Mouse (Mus musculus) G1E (cell line): ENCODE results near the gene Epha2.

Source experiments
- CTCF ChIP-seq: IDR thresholded peaks from 2 replicates; pipeline ENCODE4 v1.5.1; 2012; ENCODE audit warnings: low read depth, low read length, inconsistent platforms, mixed read lengths
- GATA1 ChIP-seq: IDR thresholded peaks from 2 replicates; pipeline ENCODE4 v1.6.1; 2012; ENCODE audit warnings: borderline replicate concordance, low read length, inconsistent platforms, mixed read lengths
- GATA2 ChIP-seq: IDR thresholded peaks from 2 replicates; pipeline ENCODE4 v1.6.1; 2012; ENCODE audit warnings: low read depth, low read length, inconsistent platforms, borderline replicate concordance
- POLR2AphosphoS5 ChIP-seq: IDR thresholded peaks from 2 replicates; pipeline ENCODE4 v1.6.1; 2012; ENCODE audit warnings: low read depth, low read length, inconsistent platforms; ENCODE audit not compliant: insufficient replicate concordance
- TAL1 ChIP-seq: conservative IDR thresholded peaks from 2 replicates; pipeline ENCODE4 v1.6.1; 2012; ENCODE audit warnings: low read depth, low read length, inconsistent platforms, mixed read lengths

DNA sequence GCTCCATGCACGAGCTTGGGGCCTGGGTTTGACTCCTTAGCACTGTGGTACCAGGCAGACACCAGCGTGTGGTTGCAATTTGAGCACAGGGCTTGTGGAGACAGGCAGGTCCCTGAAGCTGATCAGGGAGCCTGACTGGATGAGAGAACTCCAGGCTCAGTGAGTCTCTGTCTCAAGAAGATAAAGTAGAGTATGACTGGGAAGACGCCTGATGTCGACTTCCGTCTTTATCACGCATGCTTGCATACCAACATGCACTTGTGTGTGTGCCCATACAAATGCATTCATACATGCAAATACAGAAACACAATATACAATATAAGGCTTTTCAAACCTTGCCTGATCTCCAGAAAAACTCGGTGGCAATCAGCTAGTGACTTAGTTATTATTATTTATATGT, 16.9 kb downstream of the Epha2 start:
- TF ChIP-seq CTCF (no peak), TAL1 (no peak), POLR2AphosphoS5 (no peak), GATA1 (no peak), GATA2 (no peak)
